Mouse (Mus musculus): ENCODE measurements around the gene Rhbdf2.
"Not testable (repeated sequence)": the region's sequence is repeated elsewhere in the genome, so short reads cannot be mapped to it uniquely, and the experiment has no call there.

Gene Rhbdf2

GRCm38 (mm10) chr11:116626299-116627071, at the start of gene Rhbdf2:
Gene Rhbdf2, minus strand, starts transcription at chr11:116627019.
- DNase-seq (ENCODE audit: low read depth, low spot score), result no peak

GRCm38 (mm10) chr11:116676175-116676976, 49.6 kb upstream of the Rhbdf2 start:
- DNase-seq (ENCODE audit: low read depth, low spot score), result no peak

- not testable (repeated sequence) for DNase-seq (ENCODE audit: low read depth, low spot score)
Observed at GRCm38 (mm10) chr11:116675429-116675828, 48.6 kb upstream of the Rhbdf2 start.

- DNase-seq (ENCODE audit: low read depth, low spot score), result no peak
Observed at GRCm38 (mm10) chr11:116674616-116675379, 48.0 kb upstream of the Rhbdf2 start.

GRCm38 (mm10) chr11:116673410-116673809, 46.6 kb upstream of the Rhbdf2 start:
- no peak for DNase-seq (ENCODE audit: low read depth, low spot score)

- DNase-seq (ENCODE audit: low read depth, low spot score), result no peak
Observed at GRCm38 (mm10) chr11:116672595-116672994, 45.8 kb upstream of the Rhbdf2 start.

GRCm38 (mm10) chr11:116671845-116672434, 45.1 kb upstream of the Rhbdf2 start:
- no peak for DNase-seq (ENCODE audit: low read depth, low spot score)

- DNase-seq (ENCODE audit: low read depth, low spot score), result peak; percentile 99
Observed at GRCm38 (mm10) chr11:116671112-116671844, 44.5 kb upstream of the Rhbdf2 start.

GRCm38 (mm10) chr11:116670386-116670785, 43.6 kb upstream of the Rhbdf2 start:
- no peak for DNase-seq (ENCODE audit: low read depth, low spot score)

GRCm38 (mm10) chr11:116669787-116670365, 43.1 kb upstream of the Rhbdf2 start:
- no peak for DNase-seq (ENCODE audit: low read depth, low spot score)

GRCm38 (mm10) chr11:116669316-116669715, 42.5 kb upstream of the Rhbdf2 start:
- no peak for DNase-seq (ENCODE audit: low read depth, low spot score)

GRCm38 (mm10) chr11:116668839-116669238, 42.0 kb upstream of the Rhbdf2 start:
- no peak for DNase-seq (ENCODE audit: low read depth, low spot score)

- DNase-seq (ENCODE audit: low read depth, low spot score), result no peak
Observed at GRCm38 (mm10) chr11:116668381-116668825, 41.6 kb upstream of the Rhbdf2 start.

- DNase-seq (ENCODE audit: low read depth, low spot score), result no peak
Observed at GRCm38 (mm10) chr11:116667930-116668329, 41.1 kb upstream of the Rhbdf2 start.

- not testable (repeated sequence) for DNase-seq (ENCODE audit: low read depth, low spot score)
Observed at GRCm38 (mm10) chr11:116667012-116667411, 40.2 kb upstream of the Rhbdf2 start.

- no peak for DNase-seq (ENCODE audit: low read depth, low spot score)
Observed at GRCm38 (mm10) chr11:116666566-116666965, 39.7 kb upstream of the Rhbdf2 start.

GRCm38 (mm10) chr11:116665289-116665688, 38.5 kb upstream of the Rhbdf2 start:
- DNase-seq (ENCODE audit: low read depth, low spot score), result no peak

- no peak for DNase-seq (ENCODE audit: low read depth, low spot score)
Observed at GRCm38 (mm10) chr11:116661948-116662377, 35.1 kb upstream of the Rhbdf2 start.

- DNase-seq (ENCODE audit: low read depth, low spot score), result no peak
Observed at GRCm38 (mm10) chr11:116661291-116661947, 34.6 kb upstream of the Rhbdf2 start.

GRCm38 (mm10) chr11:116660181-116660580, 33.4 kb upstream of the Rhbdf2 start:
- DNase-seq (ENCODE audit: low read depth, low spot score), result no peak
